ENCODE assay signal across 8 mouse cellular contexts in genomic region chr14:61293884-61294737, GRCm38 (mm10). TPM values are rescaled to one million over a fixed set of nuclear protein-coding genes. Genes with fewer than 3 reads are reported as not detected.
DNase-seq lines count a peak whose midpoint lies in the region; TF ChIP-seq lines count a peak whose summit lies in the region.

No protein-coding gene starts in this region.

- H3K27me3 ChIP-seq in limb, embryonic 10.5 days (ENCODE audit: low read depth, poor library complexity, severe bottlenecking): 0 out of 2 replicates have a peak, but pooled peaks cover 3% of the 10 kb centered on the region
- no peaks in the 10 kb centered on the region for H3K27me3 ChIP-seq in testis, adult 2 months (ENCODE audit: control insufficient read depth, insufficient read depth, low read length)

- H3K4me1 ChIP-seq in limb, embryonic 10.5 days: no peaks in the 10 kb centered on the region
- peaks cover 6% of the 10 kb centered on the region for H3K4me1 ChIP-seq in testis, adult 2 months (ENCODE audit: control insufficient read depth, insufficient read depth, low read length)

- no peak overlapping the region for H3K27ac ChIP-seq in limb, embryonic 10.5 days
- H3K27ac ChIP-seq in testis, adult 2 months (ENCODE audit: control insufficient read depth, insufficient read depth, low read depth, low read length): no peak overlapping the region

- DNase-seq in 3T3-L1 (ENCODE audit: low read depth, low spot score): peak; percentile 54
- DNase-seq in NIH3T3 (ENCODE audit: low read depth): peak; percentile 50
- DNase-seq in cerebellum, adult 9-11 months: peak; percentile 67
- DNase-seq in frontal cortex, postnatal 36 days (ENCODE audit: low spot score in 2 of 2): peak; percentile 30 to 70
- DNase-seq in hindlimb bud, embryonic 11.5 days (ENCODE audit: extremely low spot score, low read depth, low spot score): peak; percentile 31
- DNase-seq in limb, embryonic 10.5 days (ENCODE audit: low spot score): peak; percentile 65
- peak; percentile 73 for DNase-seq in naive thymus-derived CD4-positive, alpha-beta T cell, adult 2 months (ENCODE audit: low read depth)

- WGBS in limb, embryonic 10.5 days: 52% methylated on average over 16 of the region's 16 CpGs

- H3K4me3 ChIP-seq in limb, embryonic 10.5 days: no peak overlapping the region
- 0 out of 2 replicates have a peak overlapping the region, but pooled peaks have one; percentile 10 for H3K4me3 ChIP-seq in testis, adult 2 months (ENCODE audit: control insufficient read depth, low read depth, low read length)

- no peaks in the 10 kb centered on the region for H3K9me3 ChIP-seq in limb, embryonic 10.5 days (replicated peaks)

- no peaks in the 10 kb centered on the region for H3K36me3 ChIP-seq in limb, embryonic 10.5 days
- no peaks in the 10 kb centered on the region for H3K36me3 ChIP-seq in testis, adult 2 months (ENCODE audit: control insufficient read depth, insufficient read depth, low read length)

- no peak for TF ChIP-seq POLR2A in testis, adult 2 months (IDR thresholded peaks at IDR 0.05; ENCODE audit: control insufficient read depth, low read depth, low read length)

- TF ChIP-seq CTCF in testis, adult 2 months (IDR thresholded peaks at IDR 0.05; ENCODE audit: control insufficient read depth, insufficient read depth, insufficient replicate concordance, low read depth, low read length): peak; percentile 74

RNA-seq across cellular contexts. Expression of gene Arl11, which starts 15.4 kb away (rescaled TPM):
- 0.19 and 0.26 TPM in 2 replicates for polyA plus RNA-seq in limb, embryonic 10.5 days (2016; fragmentation: Nextera tagmentation; extraction: Ambion mirVana)
- 17.4 and 18.5 TPM in 2 replicates for polyA plus RNA-seq in testis, adult 2 months (2012; rRNA removed)

RNA-seq across cellular contexts. Expression of gene Sgcg, which starts 35.8 kb away (rescaled TPM):
- polyA plus RNA-seq in limb, embryonic 10.5 days (2016; fragmentation: Nextera tagmentation; extraction: Ambion mirVana): 0.18 and 0.43 TPM in 2 replicates
- polyA plus RNA-seq in testis, adult 2 months (2012; rRNA removed): 0.28 and 0.67 TPM in 2 replicates

Comparison
In these comparisons a context has a peak if more than half of its experiments do, and no peak if none do; other contexts are left out.
1. RNA of gene Arl11, which starts 15.4 kb away (polyA plus RNA-seq): 17.4 to 18.5 TPM in testis, adult 2 months; 0.19 to 0.26 TPM in limb, embryonic 10.5 days; every median in the first group is over 10 times any median in the second.
2. Peak in every context shown above with its lines, with median percentiles within 50 percentile points of each other: DNase-seq.